Mouse (Mus musculus): ENCODE measurements around the gene Mrpl12.

- TF ChIP-seq CTCF (IDR thresholded peaks at IDR 0.05; ENCODE audit: extremely low read depth, insufficient read depth, insufficient read length, insufficient replicate concordance) (no peak), POLR2A (IDR thresholded peaks at IDR 0.05; ENCODE audit: low read depth, low read length) (no peak)
Measured at GRCm38 (mm10) chr11:120444106-120444505, 40.3 kb upstream of the Mrpl12 start.
